Mouse (Mus musculus): ENCODE data around the gene Naa35.

The Naa35 gene

DNA sequence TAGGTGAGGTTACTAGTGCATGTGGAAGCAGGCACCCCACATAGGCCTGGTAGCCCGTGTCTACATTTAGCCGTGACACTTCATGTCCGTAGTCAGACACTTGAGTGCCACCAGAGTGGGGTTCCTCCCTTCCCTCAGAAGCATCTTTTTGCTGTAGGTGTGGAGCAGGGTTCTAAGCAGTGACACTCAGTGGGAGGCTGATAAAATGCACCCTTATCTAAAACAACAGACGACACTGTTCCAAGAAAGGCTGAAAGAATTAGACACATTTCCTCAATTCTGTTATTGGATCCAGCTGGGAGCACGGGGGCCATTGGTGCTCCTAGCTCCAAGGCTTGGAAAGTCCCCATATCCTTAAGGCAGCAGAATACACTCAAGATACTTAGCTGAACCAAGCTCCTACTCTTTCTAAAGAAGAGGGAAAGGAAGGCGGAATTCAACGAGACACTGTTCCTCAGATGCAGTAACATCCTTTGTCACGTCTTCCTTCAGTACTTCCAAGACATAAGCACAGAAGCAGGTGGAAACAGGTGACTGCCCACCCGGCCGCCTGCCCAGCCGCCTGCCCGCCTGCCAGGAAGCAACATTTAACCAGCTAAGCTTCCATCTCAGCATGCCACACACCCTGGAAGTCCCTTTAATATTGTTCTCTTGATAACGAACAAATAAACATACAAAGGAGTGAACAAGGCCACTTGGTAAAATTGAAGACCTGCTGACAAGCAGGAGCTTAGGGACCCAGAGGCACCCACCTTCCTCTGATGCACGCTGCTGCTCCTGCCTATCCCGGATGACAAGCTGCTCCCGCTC is 54.5 kb downstream of the Naa35 start:
- in situ Hi-C loops (cut with MseI, MboI): no loop called here

- in situ Hi-C loops (cut with MseI, MboI): no loop called here
Measured at GRCm38 (mm10) chr13:59640178-59640440, 55.0 kb downstream of the Naa35 start.

DNA sequence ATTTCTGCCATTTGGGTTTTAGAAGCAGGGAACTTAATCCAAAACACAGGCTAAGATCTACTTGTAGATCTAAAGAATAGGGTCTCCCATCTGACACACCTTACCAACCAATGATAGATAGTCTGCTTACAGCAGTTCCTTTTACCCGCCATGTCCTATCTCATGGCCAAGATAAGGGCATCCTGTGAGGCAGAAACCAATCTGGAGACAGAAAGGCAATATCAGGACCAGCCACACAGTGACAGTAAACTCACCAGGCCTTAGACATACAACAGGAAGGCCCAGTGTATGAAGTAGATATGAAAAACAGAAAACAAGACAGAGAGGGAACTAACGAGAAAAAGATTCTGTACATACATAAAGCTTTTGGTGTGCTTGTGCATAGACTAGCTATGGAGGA is 57.8 kb downstream of the Naa35 start:
- in situ Hi-C loops (cut with MseI, MboI): no loop called here

DNA sequence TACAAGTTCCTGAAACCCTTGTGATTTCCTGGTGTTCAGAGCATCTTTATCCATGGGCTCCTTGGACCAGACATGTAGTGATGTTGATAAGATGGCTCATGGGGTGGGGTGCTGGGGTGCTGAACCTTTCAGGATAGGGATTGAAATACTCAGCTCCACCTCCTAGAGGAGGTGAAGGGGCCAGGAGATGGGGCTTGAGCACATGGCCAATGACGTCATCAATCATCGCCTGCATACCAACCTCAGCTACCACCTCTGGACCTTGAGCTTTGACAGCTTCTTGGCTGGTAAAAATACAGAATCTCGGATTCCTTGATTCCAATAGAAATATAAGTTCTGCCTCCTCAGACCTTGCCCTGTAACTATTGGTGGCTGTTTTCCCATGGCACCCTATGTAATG is 60.4 kb downstream of the Naa35 start:
- in situ Hi-C loops (cut with MseI, MboI): no loop called here

DNA sequence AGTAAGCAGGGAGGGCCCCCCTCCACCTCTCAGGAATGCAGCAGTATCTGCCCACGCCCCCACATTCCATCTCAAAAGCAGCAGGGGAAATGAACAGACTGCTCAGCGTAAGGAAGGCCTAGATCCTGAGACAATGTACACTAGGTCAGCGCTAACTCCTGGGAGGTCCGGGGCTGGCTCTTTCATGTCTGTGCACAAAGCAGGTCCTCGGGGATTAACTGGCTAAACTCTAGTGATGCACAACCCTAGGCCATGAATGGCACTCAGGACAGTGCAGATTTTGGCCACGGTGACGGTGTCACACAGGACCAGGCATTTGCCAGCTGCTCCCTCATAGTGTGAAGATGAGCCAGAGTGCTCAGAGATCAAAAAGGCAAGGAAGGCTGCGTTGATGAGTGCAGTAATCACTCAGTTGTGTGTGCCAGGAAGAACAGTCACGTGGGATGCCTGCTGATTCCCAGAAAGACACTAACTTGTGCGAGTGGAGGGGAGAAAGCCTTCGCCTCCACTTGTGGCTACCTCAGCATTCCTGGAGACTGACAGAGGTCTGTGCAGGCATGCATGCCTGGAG is 61.7 kb downstream of the Naa35 start:
- in situ Hi-C loops (cut with MseI, MboI): no loop called here

GRCm38 (mm10) chr13:59647484-59647883 is 62.4 kb downstream of the Naa35 start:
- in situ Hi-C loops (cut with MseI, MboI): no loop called here

- in situ Hi-C loops (cut with MseI, MboI): no loop called here
Measured at GRCm38 (mm10) chr13:59648598-59648997, 63.5 kb downstream of the Naa35 start.

DNA sequence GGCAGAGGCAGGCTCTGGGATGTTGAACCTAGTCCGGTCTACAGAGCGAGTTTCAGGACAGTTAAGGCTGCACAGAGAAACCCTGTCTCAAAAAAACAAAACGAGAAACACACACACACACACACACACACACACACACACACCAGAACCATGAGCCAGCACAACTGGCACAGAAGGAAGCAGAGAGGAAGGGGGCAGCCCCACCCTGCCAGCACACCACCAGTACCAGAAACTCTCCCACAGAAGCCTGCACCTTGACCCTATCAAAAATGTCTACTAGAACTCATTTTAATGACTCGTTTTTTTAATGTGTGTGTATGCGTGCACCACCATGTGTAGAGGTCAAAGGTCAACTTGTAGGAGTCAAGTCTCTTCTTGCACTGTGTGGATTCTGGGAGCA is 64.7 kb downstream of the Naa35 start:
- in situ Hi-C loops (cut with MseI, MboI): no loop called here

- in situ Hi-C loops (cut with MseI, MboI): no loop called here
Measured at GRCm38 (mm10) chr13:59652651-59653050, 67.6 kb downstream of the Naa35 start.

DNA sequence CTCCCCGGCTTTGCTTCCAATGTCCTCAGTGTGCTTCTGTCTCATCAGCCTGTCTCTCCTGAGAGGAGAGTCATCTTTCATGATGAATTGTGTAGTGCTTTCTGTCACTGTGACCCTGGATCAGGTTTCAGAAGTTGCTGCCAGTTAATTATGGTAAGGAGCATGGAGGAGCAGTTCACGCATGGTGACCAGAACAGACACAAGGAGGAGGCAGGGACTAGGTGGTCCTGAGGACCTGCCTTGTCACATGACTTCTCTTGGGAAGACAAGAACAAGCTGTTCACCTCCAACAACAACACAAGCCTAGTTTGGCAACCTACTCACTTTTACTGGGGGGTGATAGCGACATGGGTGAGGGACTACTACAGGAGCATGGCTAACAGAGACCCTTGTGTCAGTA is 68.1 kb downstream of the Naa35 start:
- in situ Hi-C loops (cut with MseI, MboI): no loop called here

- in situ Hi-C loops (cut with MseI, MboI): no loop called here
Measured at GRCm38 (mm10) chr13:59654465-59654864, 69.4 kb downstream of the Naa35 start.

- in situ Hi-C loops (cut with MseI, MboI): no loop called here
Measured at GRCm38 (mm10) chr13:59655718-59656315, 70.8 kb downstream of the Naa35 start.

GRCm38 (mm10) chr13:59656316-59656832 is 71.3 kb downstream of the Naa35 start:
- in situ Hi-C loops (cut with MseI, MboI): no loop called here

- in situ Hi-C loops (cut with MseI, MboI): no loop called here
Measured at GRCm38 (mm10) chr13:59656975-59657388, 71.9 kb downstream of the Naa35 start.

DNA sequence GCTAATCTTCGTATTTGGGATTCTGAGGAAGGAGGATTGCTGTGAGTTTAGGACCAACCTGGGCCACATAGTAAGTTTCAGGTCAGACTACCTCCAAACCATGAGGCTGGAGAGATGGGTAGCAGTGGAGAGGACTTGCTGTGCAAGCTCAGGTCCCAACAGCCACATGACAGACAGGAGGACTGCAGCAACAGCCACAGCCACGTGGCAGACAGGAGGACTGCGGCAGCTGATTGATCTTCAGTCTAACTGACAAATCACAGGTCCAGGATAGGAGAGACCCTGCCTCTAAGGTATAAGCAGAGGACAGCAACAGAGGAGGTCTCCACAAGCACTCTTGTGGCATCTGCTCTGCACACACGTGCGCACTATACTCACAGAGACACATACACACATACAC is 72.7 kb downstream of the Naa35 start:
- in situ Hi-C loops (cut with MseI, MboI): no loop called here

GRCm38 (mm10) chr13:59660371-59660770 is 75.3 kb downstream of the Naa35 start:
- in situ Hi-C loops (cut with MseI, MboI): no loop called here

- in situ Hi-C loops (cut with MseI, MboI): no loop called here
Measured at GRCm38 (mm10) chr13:59661387-59661786, 76.3 kb downstream of the Naa35 start.

GRCm38 (mm10) chr13:59661966-59662365 is 76.9 kb downstream of the Naa35 start:
- in situ Hi-C loops (cut with MseI, MboI): no loop called here

GRCm38 (mm10) chr13:59663939-59664712 is 79.1 kb downstream of the Naa35 start:
- in situ Hi-C loops (cut with MseI, MboI): no loop called here

DNA sequence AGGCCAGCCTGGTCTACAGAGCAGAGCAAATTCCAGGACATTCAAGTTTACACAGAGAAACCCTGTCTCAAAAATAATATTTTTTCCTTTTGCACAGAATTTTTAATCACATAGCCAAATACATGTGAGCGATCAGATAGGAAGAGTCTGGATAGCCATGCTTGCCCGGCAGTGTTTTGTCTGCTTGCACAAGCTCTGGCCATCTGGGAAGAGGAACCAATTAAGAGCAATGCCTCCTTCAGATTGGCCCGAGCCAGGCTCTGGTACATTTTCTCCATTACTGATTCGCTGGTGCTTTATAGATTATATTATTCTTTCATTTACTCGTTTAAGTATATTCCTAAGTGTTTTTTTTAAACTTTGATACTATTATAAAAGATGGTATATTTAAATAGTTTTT is 82.7 kb downstream of the Naa35 start:
- in situ Hi-C loops (cut with MseI, MboI): no loop called here

GRCm38 (mm10) chr13:59668501-59669093 is 83.5 kb downstream of the Naa35 start:
- in situ Hi-C loops (cut with MseI, MboI): no loop called here

DNA sequence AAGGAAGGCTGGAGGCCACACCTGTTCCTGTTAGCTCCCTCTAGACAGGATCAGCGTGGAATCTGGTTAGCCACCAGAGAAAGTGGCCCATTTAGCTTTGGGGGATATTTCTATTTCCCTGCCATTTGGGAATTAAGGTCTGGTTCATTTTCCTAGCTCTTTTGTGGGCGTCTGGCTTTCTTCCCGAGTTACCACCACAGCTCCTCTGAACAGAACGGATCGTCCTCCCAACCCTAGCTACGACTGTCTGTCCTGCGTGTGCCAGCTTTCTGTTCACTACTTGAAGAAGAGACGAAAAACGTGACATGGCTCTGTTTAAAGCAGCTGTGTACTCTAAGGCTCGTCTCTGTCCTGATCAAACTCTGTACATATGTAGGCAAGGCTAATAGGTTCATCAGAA is 84.9 kb downstream of the Naa35 start:
- in situ Hi-C loops (cut with MseI, MboI): no loop called here
